Mouse (Mus musculus) lung, postnatal 0 days (tissue): ENCODE measurements at regions not wholly inside any gene's neighbourhood (a gene's known extent, or its start where the extent isn't known, plus 50 kb on each side); places are given as distances from the start of the nearest gene placed in this dataset.
A peak's percentile ranks its signal among the peaks of the same experiment; 100 is the strongest.

Source experiments
- ATAC-seq: fragments of 200-750 bp; cut with Nextera tagmentation; 2 replicates; pipeline ENCODE4 v1.8.0; 2017; ENCODE audit warnings: moderate library complexity
- DNase-seq: peaks from one replicate; pipeline ENCODE4 v3.0.0-alpha.2; 2016; ENCODE audit warnings: low spot score
- H3K27ac ChIP-seq: fragments of 300-500 bp; sonication (generic); 2 replicates; pipeline ENCODE4 v1.5.1; 2014; ENCODE audit warnings: antibody characterized with exemption, mild to moderate bottlenecking, low read length, mixed read lengths
- H3K27me3 ChIP-seq: fragments of 300-500 bp; sonication (generic); replicated peaks from 2 replicates; pipeline ENCODE4 v1.6.1; 2014; ENCODE audit warnings: low read length, mixed read lengths; ENCODE audit not compliant: insufficient read depth
- H3K36me3 ChIP-seq: fragments of 300-500 bp; sonication (generic); 2 replicates; pipeline ENCODE4 v1.6.1; 2014; ENCODE audit warnings: low read length, mixed read lengths; ENCODE audit not compliant: insufficient read depth
- H3K4me1 ChIP-seq: fragments of 300-500 bp; sonication (generic); 2 replicates; pipeline ENCODE4 v1.6.1; 2014; ENCODE audit warnings: antibody characterized with exemption, low read depth, low read length, mixed read lengths; ENCODE audit not compliant: insufficient read depth
- H3K4me2 ChIP-seq: fragments of 300-500 bp; sonication (generic); replicated peaks from 2 replicates; pipeline ENCODE4 v1.6.1; 2014; ENCODE audit warnings: low read depth, mild to moderate bottlenecking, low read length, moderate library complexity, mixed read lengths
- H3K4me3 ChIP-seq: fragments of 300-500 bp; sonication (generic); 2 replicates; pipeline ENCODE4 v1.5.1; 2014; ENCODE audit warnings: low read depth, low read length
- H3K9ac ChIP-seq: fragments of 300-500 bp; sonication (generic); replicated peaks from 2 replicates; pipeline ENCODE4 v1.6.1; 2014; ENCODE audit warnings: low read depth, mild to moderate bottlenecking
- H3K9me3 ChIP-seq: fragments of 300-500 bp; sonication (generic); 2 replicates; pipeline ENCODE4 v1.6.1; 2016; ENCODE audit warnings: low read length, mixed read lengths
- CTCF ChIP-seq: IDR thresholded peaks from 2 replicates; pipeline ENCODE4 v1.5.1; 2016; ENCODE audit warnings: antibody characterized with exemption, mild to moderate bottlenecking
- EP300 ChIP-seq: IDR thresholded peaks from 2 replicates; pipeline ENCODE4 v1.6.1; 2016; ENCODE audit warnings: antibody characterized with exemption, mild to moderate bottlenecking, control low read depth
- WGBS: fragments of 180-500 bp; shearing (Covaris S2); extraction: QIAGEN DNeasy Blood & Tissue Kit; methylation state at CpG from one replicate; pipeline ENCODE4 v1.1.7; 2014; 5-methylcytosine and 5-hydroxymethylcytosine counted together

GRCm38 (mm10) chr4:30408525-30408924, 1555.4 kb upstream of the Map3k7 start:
- TF ChIP-seq EP300 (no peak), CTCF (no peak)
- Histone ChIP-seq H3K4me2 (no peak overlapping the region), H3K27me3 (no peaks in the 10 kb centered on the region), H3K9me3 (no peaks in the 10 kb centered on the region), H3K4me3 (no peak overlapping the region), H3K36me3 (no peaks in the 10 kb centered on the region), H3K4me1 (no peaks in the 10 kb centered on the region), H3K27ac (no peak overlapping the region), H3K9ac (no peak overlapping the region)
- WGBS, result 61% methylated on average over 2 of the region's 2 CpGs
- ATAC-seq (no peak), DNase-seq (no peak)

GRCm38 (mm10) chr4:30447644-30448043, 1516.3 kb upstream of the Map3k7 start:
- no peaks in the 10 kb centered on the region for H3K36me3 ChIP-seq

GRCm38 (mm10) chr4:30450395-30450794, 1513.5 kb upstream of the Map3k7 start:
- H3K36me3 ChIP-seq, result no peaks in the 10 kb centered on the region
- H3K9ac ChIP-seq, result no peak overlapping the region
- no peaks in the 10 kb centered on the region for H3K9me3 ChIP-seq
- ATAC-seq, result no peak
- TF ChIP-seq EP300 (no peak), CTCF (no peak)
- no peaks in the 10 kb centered on the region for H3K27me3 ChIP-seq
- DNase-seq, result peak; percentile 9
- no peak overlapping the region for H3K27ac ChIP-seq
- H3K4me2 ChIP-seq, result no peak overlapping the region
- no peak overlapping the region for H3K4me3 ChIP-seq
- WGBS, result 45% methylated on average over 1 of the region's 1 CpGs
- no peaks in the 10 kb centered on the region for H3K4me1 ChIP-seq

More at GRCm38 (mm10) chr4:30447644-30448043, 1516.3 kb upstream of the Map3k7 start:
- no peaks in the 10 kb centered on the region for H3K27me3 ChIP-seq
- no peak overlapping the region for H3K4me2 ChIP-seq
- H3K4me3 ChIP-seq, result no peak overlapping the region
- ATAC-seq (no peak), DNase-seq (no peak)
- TF ChIP-seq CTCF (no peak), EP300 (no peak)
- H3K4me1 ChIP-seq, result no peaks in the 10 kb centered on the region
- H3K9ac ChIP-seq, result no peak overlapping the region
- no peak overlapping the region for H3K27ac ChIP-seq
- WGBS, result 57% methylated on average over 6 of the region's 6 CpGs
- no peaks in the 10 kb centered on the region for H3K9me3 ChIP-seq

- no peak for ATAC-seq
- 72% methylated on average over 4 of the region's 4 CpGs for WGBS
Measured at GRCm38 (mm10) chr4:30467336-30467933, 1496.5 kb upstream of the Map3k7 start.

GRCm38 (mm10) chr4:30476621-30477020, 1487.3 kb upstream of the Map3k7 start:
- Histone ChIP-seq H3K27me3 (no peaks in the 10 kb centered on the region), H3K36me3 (no peaks in the 10 kb centered on the region), H3K4me1 (no peaks in the 10 kb centered on the region), H3K4me3 (no peak overlapping the region), H3K9ac (no peak overlapping the region), H3K9me3 (no peaks in the 10 kb centered on the region), H3K4me2 (no peak overlapping the region), H3K27ac (no peak overlapping the region)
- 50% methylated on average over 1 of the region's 1 CpGs for WGBS
- ATAC-seq (no peak), DNase-seq (no peak)
- TF ChIP-seq EP300 (no peak), CTCF (no peak)

More at GRCm38 (mm10) chr4:30467336-30467933, 1496.5 kb upstream of the Map3k7 start:
- H3K9ac ChIP-seq, result no peak overlapping the region
- no peak for TF ChIP-seq EP300
- no peak for TF ChIP-seq CTCF
- H3K4me2 ChIP-seq, result no peak overlapping the region
- no peaks in the 10 kb centered on the region for H3K9me3 ChIP-seq
- H3K27ac ChIP-seq, result no peak overlapping the region
- H3K36me3 ChIP-seq, result no peaks in the 10 kb centered on the region
- no peak overlapping the region for H3K4me3 ChIP-seq
- DNase-seq, result no peak
- H3K27me3 ChIP-seq, result no peaks in the 10 kb centered on the region
- H3K4me1 ChIP-seq, result no peaks in the 10 kb centered on the region

GRCm38 (mm10) chr4:30500067-30500670, 1463.7 kb upstream of the Map3k7 start:
- no peaks in the 10 kb centered on the region for H3K27me3 ChIP-seq
- no peaks in the 10 kb centered on the region for H3K4me1 ChIP-seq
- no peak overlapping the region for H3K9ac ChIP-seq
- no peaks in the 10 kb centered on the region for H3K9me3 ChIP-seq
- H3K36me3 ChIP-seq, result no peaks in the 10 kb centered on the region
- TF ChIP-seq CTCF (no peak), EP300 (no peak)
- no peak for DNase-seq
- H3K4me2 ChIP-seq, result no peak overlapping the region
- H3K27ac ChIP-seq, result no peak overlapping the region
- H3K4me3 ChIP-seq, result no peak overlapping the region
- ATAC-seq, result no peak
- 70% methylated on average over 1 of the region's 1 CpGs for WGBS
